Mouse (Mus musculus): ENCODE data around the gene Fam71f2.

- TF ChIP-seq EP300 (IDR thresholded peaks at IDR 0.05; ENCODE audit: low read depth in 1 of 2, low read length in 2 of 2): no peak
- no peak for TF ChIP-seq MAX (IDR thresholded peaks at IDR 0.05; ENCODE audit: low read length)
- TF ChIP-seq CTCF (IDR thresholded peaks at IDR 0.05 in 2 of 3, conservative IDR thresholded peaks at IDR 0.05 in 1 of 3; ENCODE audit: control insufficient read depth in 1 of 3, insufficient read depth in 1 of 3, low read depth in 2 of 3, low read length in 3 of 3, poor library complexity in 1 of 3, severe bottlenecking in 1 of 3): no peak
- no peak for TF ChIP-seq BHLHE40 (IDR thresholded peaks at IDR 0.05; ENCODE audit: borderline replicate concordance, low read depth, low read length)
- no peak for TF ChIP-seq POLR2A (IDR thresholded peaks at IDR 0.05; ENCODE audit: control insufficient read depth in 1 of 2, insufficient read depth in 1 of 2, low read depth in 1 of 2, low read length in 2 of 2, poor library complexity in 1 of 2)
Measured at GRCm38 (mm10) chr6:29287944-29288343, 8.6 kb downstream of the Fam71f2 start.
